Mouse (Mus musculus) liver, embryonic 11.5 days (tissue): Measurements from ENCODE around the gene Hist2h2be. TPM values are rescaled to one million over a fixed set of nuclear protein-coding genes. Genes with fewer than 3 reads are reported as not detected.
"Not testable (repeated sequence)": the region's sequence is repeated elsewhere in the genome, so short reads cannot be mapped to it uniquely, and the experiment has no call there.

Experiments used
- ATAC-seq: fragments of 200-750 bp; cut with Nextera tagmentation; replicated peaks from 2 replicates; pipeline ENCODE4 v1.8.0; 2017; ENCODE audit warnings: moderate number of reproducible peaks, mild to moderate bottlenecking, moderate TSS enrichment, moderate library complexity; ENCODE audit not compliant: low FRiP score
- DNase-seq: peaks from one replicate; pipeline ENCODE4 v3.0.0-alpha.2; 2017; ENCODE audit warnings: low spot score
- H3K27ac ChIP-seq: fragments of 300-500 bp; sonication (generic); 2 replicates; pipeline ENCODE4 v1.5.1; 2014; ENCODE audit warnings: mild to moderate bottlenecking, low read depth, low read length, control low read depth
- H3K27me3 ChIP-seq: fragments of 300-500 bp; sonication (generic); replicated peaks from 2 replicates; pipeline ENCODE4 v1.6.1; 2014; ENCODE audit warnings: low read length, mixed read lengths; ENCODE audit not compliant: control insufficient read depth, insufficient read depth
- H3K36me3 ChIP-seq: fragments of 300-500 bp; sonication (generic); 2 replicates; pipeline ENCODE4 v1.6.1; 2014; ENCODE audit warnings: mild to moderate bottlenecking, low read length, moderate library complexity, mixed read lengths; ENCODE audit not compliant: control insufficient read depth, insufficient read depth
- H3K4me1 ChIP-seq: fragments of 300-500 bp; sonication (generic); replicated peaks from 2 replicates; pipeline ENCODE4 v1.6.1; 2014; ENCODE audit warnings: low read length, mixed read lengths; ENCODE audit not compliant: control insufficient read depth, insufficient read depth
- H3K4me2 ChIP-seq: fragments of 300-500 bp; sonication (generic); 2 replicates; pipeline ENCODE4 v1.6.1; 2014; ENCODE audit warnings: mild to moderate bottlenecking, control low read depth, moderate library complexity
- H3K4me3 ChIP-seq: fragments of 300-500 bp; sonication (generic); 2 replicates; pipeline ENCODE4 v1.5.1; 2014; ENCODE audit warnings: low read depth, low read length, control low read depth
- H3K9ac ChIP-seq: fragments of 300-500 bp; sonication (generic); 2 replicates; pipeline ENCODE4 v1.6.1; 2014; ENCODE audit warnings: low read depth, low read length, control low read depth
- H3K9me3 ChIP-seq: fragments of 300-500 bp; sonication (generic); 2 replicates; pipeline ENCODE4 v1.6.1; 2016; ENCODE audit warnings: low read length, inconsistent platforms, mixed read lengths; ENCODE audit not compliant: control insufficient read depth
- WGBS: fragments of 180-500 bp; shearing (Covaris S2); extraction: QIAGEN DNeasy Blood & Tissue Kit; methylation state at CpG from one replicate; pipeline ENCODE4 v1.1.7; 2014; 5-methylcytosine and 5-hydroxymethylcytosine counted together
- polyA plus RNA-seq: library from polyadenylated mRNA; unstranded; fragments of >200 nt; fragmentation: Nextera tagmentation; extraction: Ambion mirVana; gene quantifications from 2 replicates; pipeline ENCODE4 v1.2.1, GENCODE M21; 2014

Gene Hist2h2be
- polyA plus RNA-seq, 1 experiment from 2014 or later = 7.7 TPM

- Histone ChIP-seq H3K9me3 (no peaks in the 10 kb centered on the region), H3K4me2 (peak within 1 kb of the TSS; percentile 92), H3K27ac (peak within 1 kb of the TSS; percentile 100), H3K4me3 (peak within 1 kb of the TSS; percentile 61), H3K27me3 (no peaks in the 10 kb centered on the region), H3K9ac (peak within 1 kb of the TSS; percentile 98), H3K4me1 (peaks cover 22% of the 10 kb centered on the region), H3K36me3 (no peaks in the 10 kb centered on the region)
- under 1% methylated on average over 37 of the region's 37 CpGs for WGBS
- ATAC-seq (peak; percentile 74), DNase-seq (peak; percentile 80)
Observed at GRCm38 (mm10) chr3:96219661-96220130, 1.2 kb upstream of the Hist2h2be start, which contains the start of the genes Bola1 and Hist2h2ab. Gene Bola1 (minus strand): TSS chr3:96219709. Gene Hist2h2ab (plus strand): TSS chr3:96219865.

GRCm38 (mm10) chr3:96220131-96220764 lies 671 bp upstream of the Hist2h2be start:
- ATAC-seq = peak; percentile 9
- peaks cover 26% of the 10 kb centered on the region for H3K4me1 ChIP-seq
- peak; percentile 79 for DNase-seq

GRCm38 (mm10) chr3:96221640-96222038 lies 720 bp downstream of the Hist2h2be start:
- DNase-seq = peak; percentile 52
- 29% methylated on average over 9 of the region's 9 CpGs for WGBS
- Histone ChIP-seq H3K36me3 (no peaks in the 10 kb centered on the region), H3K27ac (peak overlapping the region; percentile 100), H3K4me1 (peaks cover 33% of the 10 kb centered on the region), H3K9ac (peak overlapping the region; percentile 86), H3K9me3 (no peaks in the 10 kb centered on the region), H3K27me3 (no peaks in the 10 kb centered on the region), H3K4me3 (peak overlapping the region; percentile 61), H3K4me2 (peak overlapping the region; percentile 92)
- no peak for ATAC-seq

More at GRCm38 (mm10) chr3:96220131-96220764, 671 bp upstream of the Hist2h2be start:
- H3K4me3 ChIP-seq = peak overlapping the region; percentile 61
- H3K27ac ChIP-seq = peak overlapping the region; percentile 100
- WGBS = under 1% methylated on average over 26 of the region's 47 CpGs
- H3K9me3 ChIP-seq, H3K36me3 ChIP-seq, H3K27me3 ChIP-seq: not testable (repeated sequence)
- H3K4me2 ChIP-seq = peak overlapping the region; percentile 92
- peak overlapping the region; percentile 98 for H3K9ac ChIP-seq

- peak overlapping the region; percentile 92 for H3K4me2 ChIP-seq
- no peaks in the 10 kb centered on the region for H3K9me3 ChIP-seq
- peak overlapping the region; percentile 61 for H3K4me3 ChIP-seq
- H3K27me3 ChIP-seq = no peaks in the 10 kb centered on the region
- peak overlapping the region; percentile 100; the same call in 1 of the 2 replicates for H3K27ac ChIP-seq
- no peak for ATAC-seq
- WGBS = 88% methylated on average over 4 of the region's 4 CpGs
- H3K9ac ChIP-seq = peak overlapping the region; percentile 86
- peaks cover 33% of the 10 kb centered on the region for H3K4me1 ChIP-seq
- DNase-seq = no peak
- H3K36me3 ChIP-seq = no peaks in the 10 kb centered on the region
Observed at GRCm38 (mm10) chr3:96222774-96223173, 1.9 kb downstream of the Hist2h2be start.

GRCm38 (mm10) chr3:96225421-96225820 lies 4.5 kb downstream of the Hist2h2be start:
- Histone ChIP-seq H3K36me3 (no peaks in the 10 kb centered on the region), H3K9me3 (no peaks in the 10 kb centered on the region), H3K9ac (peak overlapping the region; percentile 21; the same call in 1 of the 2 replicates), H3K4me2 (peak overlapping the region; percentile 43), H3K27ac (peak overlapping the region; percentile 4; the same call in 1 of the 2 replicates), H3K4me3 (no peak overlapping the region), H3K27me3 (no peaks in the 10 kb centered on the region), H3K4me1 (peaks cover 26% of the 10 kb centered on the region)
- 43% methylated on average over 2 of the region's 2 CpGs for WGBS
- no peak for ATAC-seq
- DNase-seq = no peak

GRCm38 (mm10) chr3:96226695-96227648 lies 6.1 kb downstream of the Hist2h2be start:
- no peak; the same call in 1 of the 2 replicates for ATAC-seq
- no peak overlapping the region for H3K27ac ChIP-seq
- DNase-seq = no peak
- H3K9me3 ChIP-seq = no peaks in the 10 kb centered on the region
- H3K4me3 ChIP-seq = no peak overlapping the region
- no peaks in the 10 kb centered on the region for H3K36me3 ChIP-seq
- WGBS = 59% methylated on average over 8 of the region's 8 CpGs
- H3K27me3 ChIP-seq = no peaks in the 10 kb centered on the region
- H3K4me1 ChIP-seq = peaks cover 26% of the 10 kb centered on the region
- no peak overlapping the region for H3K4me2 ChIP-seq
- H3K9ac ChIP-seq = no peak overlapping the region

- DNase-seq = no peak
- no peaks in the 10 kb centered on the region for H3K36me3 ChIP-seq
- H3K9ac ChIP-seq = no peak overlapping the region
- H3K4me2 ChIP-seq = no peak overlapping the region
- no peaks in the 10 kb centered on the region for H3K9me3 ChIP-seq
- H3K4me3 ChIP-seq = no peak overlapping the region
- WGBS = 76% methylated on average over 2 of the region's 2 CpGs
- H3K27ac ChIP-seq = no peak overlapping the region
- H3K27me3 ChIP-seq = no peaks in the 10 kb centered on the region
- no peak for ATAC-seq
- peaks cover 13% of the 10 kb centered on the region for H3K4me1 ChIP-seq
Observed at GRCm38 (mm10) chr3:96228828-96229227, 7.9 kb downstream of the Hist2h2be start.

GRCm38 (mm10) chr3:96230404-96230803 lies 9.5 kb downstream of the Hist2h2be start:
- H3K27ac ChIP-seq = no peak overlapping the region
- H3K9me3 ChIP-seq = no peaks in the 10 kb centered on the region
- no peaks in the 10 kb centered on the region for H3K27me3 ChIP-seq
- no peak overlapping the region for H3K9ac ChIP-seq
- peaks cover 8% of the 10 kb centered on the region for H3K4me1 ChIP-seq
- H3K4me2 ChIP-seq = no peak overlapping the region
- ATAC-seq = no peak
- H3K36me3 ChIP-seq = no peaks in the 10 kb centered on the region
- no peak for DNase-seq
- no peak overlapping the region for H3K4me3 ChIP-seq
- WGBS = 52% methylated on average over 2 of the region's 2 CpGs
